Mouse (Mus musculus) C2C12 (cell line): ENCODE measurements around the gene Acot1.
"Not testable (repeated sequence)": the region's sequence is repeated elsewhere in the genome, so short reads cannot be mapped to it uniquely, and the experiment has no call there.

Source experiments
- CEBPB ChIP-seq: IDR thresholded peaks from one replicate; pipeline ENCODE4 v1.6.1; 2011; ENCODE audit warnings: low read depth, mild to moderate bottlenecking, control low read depth, moderate library complexity
- CTCF ChIP-seq: IDR thresholded peaks from one replicate; pipeline ENCODE4 v1.5.1; 2011; ENCODE audit not compliant: control insufficient read depth, insufficient read depth, insufficient read length
- FOSL1 ChIP-seq: IDR thresholded peaks from one replicate; pipeline ENCODE4 v1.8.0; 2011; ENCODE audit warnings: mild to moderate bottlenecking, low read length; ENCODE audit not compliant: poor library complexity, insufficient read depth, severe bottlenecking
- MAX ChIP-seq: IDR thresholded peaks from one replicate; pipeline ENCODE4 v1.6.1; 2011; ENCODE audit warnings: mild to moderate bottlenecking, control low read depth
- MYOD1 ChIP-seq: IDR thresholded peaks from one replicate; pipeline ENCODE4 v1.6.1; 2011; ENCODE audit warnings: low read depth; ENCODE audit not compliant: control insufficient read depth, insufficient read length
- USF1 ChIP-seq: IDR thresholded peaks from one replicate; pipeline ENCODE4 v1.6.1; 2011; ENCODE audit warnings: low read depth, mild to moderate bottlenecking, control low read depth, moderate library complexity

DNA sequence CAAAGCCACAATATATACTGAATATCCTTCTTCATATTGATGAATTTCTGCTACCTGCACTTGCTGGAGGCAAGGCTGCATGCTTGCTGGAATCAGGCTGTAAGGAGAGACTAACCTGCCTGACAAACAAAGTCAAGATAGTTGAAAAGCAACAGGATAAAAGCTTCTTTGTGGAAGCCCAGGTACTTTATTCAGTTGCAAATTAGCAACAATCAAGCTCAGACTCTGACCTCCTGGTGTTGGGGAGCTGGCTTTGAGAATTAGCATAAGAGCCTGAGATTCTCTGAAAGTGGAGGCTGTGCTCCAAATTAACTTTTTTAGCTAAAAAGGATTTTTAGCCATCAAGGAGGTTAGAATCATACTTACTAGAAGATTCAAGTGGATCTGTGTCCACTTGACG, 19.8 kb downstream of the Acot1 start:
- TF ChIP-seq FOSL1, CTCF, MYOD1, CEBPB, USF1, MAX: not testable (repeated sequence)
